Mouse (Mus musculus) E14TG2a.4 (cell line): ENCODE measurements at regions not wholly inside any gene's neighbourhood (a gene's known extent, or its start where the extent isn't known, plus 50 kb on each side); places are given as distances from the start of the nearest gene placed in this dataset.

Experiments used
- H3K27me3 ChIP-seq: 2 replicates; pipeline ENCODE4 v1.6.1; 2014; ENCODE audit warnings: low read length, control low read depth; ENCODE audit not compliant: insufficient read depth
- H3K36me3 ChIP-seq: 2 replicates; pipeline ENCODE4 v1.6.1; 2014; ENCODE audit warnings: low read length, control low read depth; ENCODE audit not compliant: insufficient read depth
- H3K4me1 ChIP-seq: replicated peaks from 2 replicates; pipeline ENCODE4 v1.6.1; 2014; ENCODE audit warnings: low read depth, low read length, control low read depth
- H3K4me3 ChIP-seq: replicated peaks from 2 replicates; pipeline ENCODE4 v1.5.1; 2014; ENCODE audit warnings: mild to moderate bottlenecking, low read length
- H3K9me3 ChIP-seq: 2 replicates; pipeline ENCODE4 v1.6.1; 2014; ENCODE audit warnings: low read length, control low read depth
- CTCF ChIP-seq: conservative IDR thresholded peaks from 2 replicates; pipeline ENCODE4 v1.5.1; 2014; ENCODE audit warnings: low read length
- NANOG ChIP-seq: IDR thresholded peaks from 2 replicates; pipeline ENCODE4 v1.6.1; 2014; ENCODE audit warnings: borderline replicate concordance, low read length, mixed read lengths
- POU5F1 ChIP-seq: IDR thresholded peaks from 2 replicates; pipeline ENCODE4 v1.6.1; 2014; ENCODE audit warnings: low read length, borderline replicate concordance

- H3K9me3 ChIP-seq: peaks cover 19% of the 10 kb centered on the region
- H3K4me1 ChIP-seq: peaks cover 29% of the 10 kb centered on the region
- no peaks in the 10 kb centered on the region for H3K36me3 ChIP-seq
- H3K27me3 ChIP-seq: peaks cover 16% of the 10 kb centered on the region
- TF ChIP-seq CTCF (no peak), POU5F1 (no peak), NANOG (no peak)
- no peak overlapping the region for H3K4me3 ChIP-seq
These were observed 53.2 kb downstream of the Gas1 start for GRCm38 (mm10) chr13:60123964-60124363.

- peaks cover 29% of the 10 kb centered on the region for H3K4me1 ChIP-seq
- peaks cover 21% of the 10 kb centered on the region for H3K9me3 ChIP-seq
- H3K36me3 ChIP-seq: no peaks in the 10 kb centered on the region
- no peak for TF ChIP-seq POU5F1
- no peak for TF ChIP-seq NANOG
- TF ChIP-seq CTCF: no peak
- H3K4me3 ChIP-seq: no peak overlapping the region
- peaks cover 13% of the 10 kb centered on the region for H3K27me3 ChIP-seq
These were observed 54.0 kb downstream of the Gas1 start for GRCm38 (mm10) chr13:60123174-60123587.

- Histone ChIP-seq H3K9me3 (peaks cover 21% of the 10 kb centered on the region), H3K4me1 (peaks cover 29% of the 10 kb centered on the region), H3K4me3 (no peak overlapping the region), H3K27me3 (peaks cover 9% of the 10 kb centered on the region; the same call in 1 of the 2 replicates), H3K36me3 (no peaks in the 10 kb centered on the region)
- TF ChIP-seq NANOG (no peak), POU5F1 (no peak), CTCF (no peak)
These were observed 54.6 kb downstream of the Gas1 start for GRCm38 (mm10) chr13:60122341-60123173.

- H3K36me3 ChIP-seq: no peaks in the 10 kb centered on the region
- H3K9me3 ChIP-seq: no peaks in the 10 kb centered on the region
- peaks cover 4% of the 10 kb centered on the region; the same call in 1 of the 2 replicates for H3K4me1 ChIP-seq
- H3K4me3 ChIP-seq: no peak overlapping the region
- TF ChIP-seq CTCF (no peak), POU5F1 (no peak), NANOG (no peak)
- H3K27me3 ChIP-seq: peaks cover 3% of the 10 kb centered on the region; the same call in 1 of the 2 replicates
These were observed 65.7 kb downstream of the Gas1 start for GRCm38 (mm10) chr13:60111465-60111864.

- Histone ChIP-seq H3K9me3 (no peaks in the 10 kb centered on the region), H3K4me3 (no peak overlapping the region), H3K27me3 (peaks cover 3% of the 10 kb centered on the region; the same call in 1 of the 2 replicates), H3K36me3 (no peaks in the 10 kb centered on the region), H3K4me1 (peaks cover 4% of the 10 kb centered on the region; the same call in 1 of the 2 replicates)
- TF ChIP-seq CTCF (no peak), POU5F1 (no peak), NANOG (no peak)
These were observed 66.9 kb downstream of the Gas1 start for GRCm38 (mm10) chr13:60110079-60110846.

- no peaks in the 10 kb centered on the region for H3K36me3 ChIP-seq
- no peak overlapping the region for H3K4me3 ChIP-seq
- H3K27me3 ChIP-seq: 0 out of 2 replicates have a peak, but pooled peaks cover 3% of the 10 kb centered on the region
- peaks cover 3% of the 10 kb centered on the region; the same call in 1 of the 2 replicates for H3K4me1 ChIP-seq
- TF ChIP-seq POU5F1 (no peak), NANOG (no peak), CTCF (no peak)
- H3K9me3 ChIP-seq: 0 out of 2 replicates have a peak, but pooled peaks cover 3% of the 10 kb centered on the region
These were observed 71.9 kb downstream of the Gas1 start for GRCm38 (mm10) chr13:60105286-60105685.

GRCm38 (mm10) chr13:60101651-60102050, 75.5 kb downstream of the Gas1 start:
- peaks cover 22% of the 10 kb centered on the region for H3K9me3 ChIP-seq
- TF ChIP-seq CTCF (no peak), POU5F1 (no peak), NANOG (no peak)
- H3K36me3 ChIP-seq: no peaks in the 10 kb centered on the region
- no peaks in the 10 kb centered on the region for H3K4me1 ChIP-seq
- H3K27me3 ChIP-seq: no peaks in the 10 kb centered on the region
- no peak overlapping the region for H3K4me3 ChIP-seq

- H3K9me3 ChIP-seq: peaks cover 34% of the 10 kb centered on the region
- H3K4me3 ChIP-seq: no peak overlapping the region
- no peaks in the 10 kb centered on the region for H3K27me3 ChIP-seq
- no peaks in the 10 kb centered on the region for H3K4me1 ChIP-seq
- H3K36me3 ChIP-seq: no peaks in the 10 kb centered on the region
- TF ChIP-seq POU5F1: no peak
- no peak for TF ChIP-seq NANOG
- TF ChIP-seq CTCF: no peak
These were observed 76.7 kb downstream of the Gas1 start for GRCm38 (mm10) chr13:60100130-60101112.
